Mouse (Mus musculus): ENCODE measurements around the gene Itih2. TPM values are rescaled to one million over a fixed set of nuclear protein-coding genes. Genes with fewer than 3 reads are reported as not detected.

Itih2 gene
- polyA plus RNA-seq, 1 experiment from 2014 or later = 2.7 TPM

GRCm38 (mm10) chr2:10127471-10127870, 3.7 kb downstream of the Itih2 start:
- H3K27ac ChIP-seq (ENCODE audit: low read length) = no peak overlapping the region
- H3K9ac ChIP-seq (ENCODE audit: low read depth, low read length) = no peak overlapping the region
- no peak overlapping the region for H3K4me3 ChIP-seq (ENCODE audit: low read depth, low read length)
- no peak for ATAC-seq
- no peaks in the 10 kb centered on the region for H3K4me1 ChIP-seq (ENCODE audit: control insufficient read depth, insufficient read depth, low read length)
- WGBS = 91% methylated on average over 5 of the region's 5 CpGs
- H3K36me3 ChIP-seq (ENCODE audit: control insufficient read depth, insufficient read depth, low read length) = no peaks in the 10 kb centered on the region
- no peak overlapping the region for H3K4me2 ChIP-seq (ENCODE audit: low read length)
- no peaks in the 10 kb centered on the region for H3K27me3 ChIP-seq (ENCODE audit: control insufficient read depth, insufficient read depth, low read depth, low read length)
- H3K9me3 ChIP-seq (replicated peaks; ENCODE audit: control insufficient read depth, low read length, poor library complexity, severe bottlenecking) = no peaks in the 10 kb centered on the region

- 96% methylated on average over 4 of the region's 4 CpGs for WGBS
- no peak for ATAC-seq
- no peaks in the 10 kb centered on the region for H3K4me1 ChIP-seq (ENCODE audit: control insufficient read depth, insufficient read depth, low read length)
Measured at GRCm38 (mm10) chr2:10126122-10126521, 5.1 kb downstream of the Itih2 start.

DNA sequence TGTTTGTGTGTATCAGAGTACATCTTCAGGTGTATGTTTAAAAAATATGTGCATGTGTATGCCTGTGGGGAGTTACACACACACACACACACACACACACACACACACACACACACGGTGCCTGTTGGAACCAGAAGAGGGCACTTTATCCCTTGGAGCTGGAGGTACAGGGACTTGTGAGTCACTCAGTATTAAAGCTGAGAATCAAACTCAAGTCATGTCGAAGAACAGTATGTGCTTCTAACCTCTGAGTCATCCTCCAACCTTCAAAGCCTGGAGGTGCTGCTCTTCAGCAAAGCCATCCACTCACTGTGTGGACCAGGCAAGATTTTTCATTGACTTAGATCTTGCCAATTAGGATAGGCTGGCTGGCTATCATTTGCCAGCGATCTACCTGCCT, 9.4 kb downstream of the Itih2 start:
- 61% methylated on average over 3 of the region's 3 CpGs for WGBS
- Histone ChIP-seq H3K36me3 (ENCODE audit: control insufficient read depth, insufficient read depth, low read length) (no peaks in the 10 kb centered on the region), H3K4me2 (ENCODE audit: low read length) (no peak overlapping the region), H3K4me3 (ENCODE audit: low read depth, low read length) (no peak overlapping the region), H3K27ac (ENCODE audit: low read length) (no peak overlapping the region), H3K27me3 (ENCODE audit: control insufficient read depth, insufficient read depth, low read depth, low read length) (no peaks in the 10 kb centered on the region), H3K4me1 (ENCODE audit: control insufficient read depth, insufficient read depth, low read length) (no peaks in the 10 kb centered on the region), H3K9me3 (replicated peaks; ENCODE audit: control insufficient read depth, low read length, poor library complexity, severe bottlenecking) (no peaks in the 10 kb centered on the region), H3K9ac (ENCODE audit: low read depth, low read length) (no peak overlapping the region)
- ATAC-seq = no peak

More at GRCm38 (mm10) chr2:10126122-10126521, 5.1 kb downstream of the Itih2 start:
- Histone ChIP-seq H3K27ac (ENCODE audit: low read length) (no peak overlapping the region), H3K36me3 (ENCODE audit: control insufficient read depth, insufficient read depth, low read length) (no peaks in the 10 kb centered on the region), H3K9me3 (replicated peaks; ENCODE audit: control insufficient read depth, low read length, poor library complexity, severe bottlenecking) (no peaks in the 10 kb centered on the region), H3K9ac (ENCODE audit: low read depth, low read length) (no peak overlapping the region), H3K4me3 (ENCODE audit: low read depth, low read length) (no peak overlapping the region), H3K27me3 (ENCODE audit: control insufficient read depth, insufficient read depth, low read depth, low read length) (no peaks in the 10 kb centered on the region), H3K4me2 (ENCODE audit: low read length) (no peak overlapping the region)

GRCm38 (mm10) chr2:10119276-10119675, 11.9 kb downstream of the Itih2 start:
- WGBS = 91% methylated on average over 8 of the region's 8 CpGs
- no peak overlapping the region for H3K9ac ChIP-seq (ENCODE audit: low read depth, low read length)
- H3K27ac ChIP-seq (ENCODE audit: low read length) = no peak overlapping the region
- no peak for ATAC-seq
- no peaks in the 10 kb centered on the region for H3K36me3 ChIP-seq (ENCODE audit: control insufficient read depth, insufficient read depth, low read length)
- no peaks in the 10 kb centered on the region for H3K4me1 ChIP-seq (ENCODE audit: control insufficient read depth, insufficient read depth, low read length)
- no peaks in the 10 kb centered on the region for H3K9me3 ChIP-seq (replicated peaks; ENCODE audit: control insufficient read depth, low read length, poor library complexity, severe bottlenecking)
- no peaks in the 10 kb centered on the region for H3K27me3 ChIP-seq (ENCODE audit: control insufficient read depth, insufficient read depth, low read depth, low read length)
- H3K4me2 ChIP-seq (ENCODE audit: low read length) = no peak overlapping the region
- no peak overlapping the region for H3K4me3 ChIP-seq (ENCODE audit: low read depth, low read length)

DNA sequence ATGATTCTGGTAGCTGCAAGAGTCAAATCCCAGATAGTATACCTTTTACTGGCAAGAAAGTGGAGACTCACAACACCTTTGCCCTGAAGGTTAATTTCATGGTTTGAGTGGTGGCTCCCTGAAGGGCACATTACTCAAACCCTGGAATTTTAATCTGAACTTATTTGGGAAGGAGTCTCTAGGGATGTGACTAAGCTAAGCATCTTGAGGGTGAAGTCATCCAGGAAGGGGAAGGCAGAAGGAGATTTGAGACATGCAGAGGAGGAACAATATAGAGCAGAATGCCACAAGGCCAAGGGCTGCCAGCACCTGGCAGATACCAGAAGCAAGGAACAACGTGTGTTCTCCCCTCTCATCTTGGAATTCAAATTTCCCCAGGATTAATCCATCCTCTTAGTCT, 12.4 kb downstream of the Itih2 start:
- H3K4me2 ChIP-seq (ENCODE audit: low read length) = no peak overlapping the region
- no peak overlapping the region for H3K27ac ChIP-seq (ENCODE audit: low read length)
- no peaks in the 10 kb centered on the region for H3K9me3 ChIP-seq (replicated peaks; ENCODE audit: control insufficient read depth, low read length, poor library complexity, severe bottlenecking)
- 60% methylated on average over 1 of the region's 1 CpGs for WGBS
- H3K4me1 ChIP-seq (ENCODE audit: control insufficient read depth, insufficient read depth, low read length) = no peaks in the 10 kb centered on the region
- H3K27me3 ChIP-seq (ENCODE audit: control insufficient read depth, insufficient read depth, low read depth, low read length) = no peaks in the 10 kb centered on the region
- H3K4me3 ChIP-seq (ENCODE audit: low read depth, low read length) = no peak overlapping the region
- no peaks in the 10 kb centered on the region for H3K36me3 ChIP-seq (ENCODE audit: control insufficient read depth, insufficient read depth, low read length)
- ATAC-seq = no peak
- no peak overlapping the region for H3K9ac ChIP-seq (ENCODE audit: low read depth, low read length)

GRCm38 (mm10) chr2:10108535-10109189, 22.5 kb downstream of the Itih2 start:
- H3K4me2 ChIP-seq (ENCODE audit: low read length) = no peak overlapping the region
- no peaks in the 10 kb centered on the region for H3K36me3 ChIP-seq (ENCODE audit: control insufficient read depth, insufficient read depth, low read length)
- no peak for ATAC-seq
- H3K27ac ChIP-seq (ENCODE audit: low read length) = no peak overlapping the region
- WGBS = 74% methylated on average over 6 of the region's 6 CpGs
- H3K9ac ChIP-seq (ENCODE audit: low read depth, low read length) = no peak overlapping the region
- H3K4me1 ChIP-seq (ENCODE audit: control insufficient read depth, insufficient read depth, low read length) = no peaks in the 10 kb centered on the region; the same call in 1 of the 2 replicates
- H3K9me3 ChIP-seq (replicated peaks; ENCODE audit: control insufficient read depth, low read length, poor library complexity, severe bottlenecking) = no peaks in the 10 kb centered on the region
- H3K4me3 ChIP-seq (ENCODE audit: low read depth, low read length) = no peak overlapping the region
- H3K27me3 ChIP-seq (ENCODE audit: control insufficient read depth, insufficient read depth, low read depth, low read length) = no peaks in the 10 kb centered on the region

DNA sequence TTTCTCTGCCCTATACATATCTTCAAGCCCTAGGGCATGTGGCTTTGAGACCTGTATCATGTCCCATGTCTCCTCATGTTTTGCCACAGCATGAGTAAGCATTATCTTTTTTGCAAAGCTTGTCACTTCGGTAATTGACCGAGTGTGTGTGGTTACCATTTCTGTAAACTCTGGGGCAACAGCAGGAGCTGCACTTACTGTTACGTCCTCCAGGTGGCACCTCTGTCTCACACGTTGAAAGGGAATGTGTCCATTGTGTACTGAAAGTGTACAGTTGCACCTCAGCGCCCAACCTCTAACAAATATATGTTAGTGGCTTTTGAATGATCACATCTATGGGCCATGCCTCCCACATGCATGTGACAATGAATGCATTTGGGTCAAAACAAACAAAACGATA, 30.0 kb downstream of the Itih2 start:
- no peaks in the 10 kb centered on the region for H3K9me3 ChIP-seq (replicated peaks; ENCODE audit: control insufficient read depth, low read length, poor library complexity, severe bottlenecking)
- no peak overlapping the region for H3K27ac ChIP-seq (ENCODE audit: low read length)
- 34% methylated on average over 6 of the region's 6 CpGs for WGBS
- no peaks in the 10 kb centered on the region for H3K36me3 ChIP-seq (ENCODE audit: control insufficient read depth, insufficient read depth, low read length)
- 0 out of 2 replicates have a peak, but pooled peaks have one; percentile 40 for ATAC-seq
- H3K27me3 ChIP-seq (ENCODE audit: control insufficient read depth, insufficient read depth, low read depth, low read length) = no peaks in the 10 kb centered on the region
- no peak overlapping the region for H3K9ac ChIP-seq (ENCODE audit: low read depth, low read length)
- no peaks in the 10 kb centered on the region for H3K4me1 ChIP-seq (ENCODE audit: control insufficient read depth, insufficient read depth, low read length)
- H3K4me2 ChIP-seq (ENCODE audit: low read length) = no peak overlapping the region
- no peak overlapping the region for H3K4me3 ChIP-seq (ENCODE audit: low read depth, low read length)

- 75% methylated on average over 2 of the region's 2 CpGs for WGBS
- Histone ChIP-seq H3K9me3 (replicated peaks; ENCODE audit: control insufficient read depth, low read length, poor library complexity, severe bottlenecking) (no peaks in the 10 kb centered on the region), H3K27me3 (ENCODE audit: control insufficient read depth, insufficient read depth, low read depth, low read length) (no peaks in the 10 kb centered on the region), H3K36me3 (ENCODE audit: control insufficient read depth, insufficient read depth, low read length) (no peaks in the 10 kb centered on the region), H3K9ac (ENCODE audit: low read depth, low read length) (no peak overlapping the region), H3K4me3 (ENCODE audit: low read depth, low read length) (no peak overlapping the region), H3K4me2 (ENCODE audit: low read length) (no peak overlapping the region), H3K27ac (ENCODE audit: low read length) (no peak overlapping the region), H3K4me1 (ENCODE audit: control insufficient read depth, insufficient read depth, low read length) (no peaks in the 10 kb centered on the region)
- no peak; the same call in 1 of the 2 replicates for ATAC-seq
Measured at GRCm38 (mm10) chr2:10100471-10100870, 30.7 kb downstream of the Itih2 start.

GRCm38 (mm10) chr2:10098598-10099215, 32.5 kb downstream of the Itih2 start:
- Histone ChIP-seq H3K4me1 (ENCODE audit: control insufficient read depth, insufficient read depth, low read length) (no peaks in the 10 kb centered on the region), H3K9ac (ENCODE audit: low read depth, low read length) (no peak overlapping the region), H3K27me3 (ENCODE audit: control insufficient read depth, insufficient read depth, low read depth, low read length) (no peaks in the 10 kb centered on the region), H3K36me3 (ENCODE audit: control insufficient read depth, insufficient read depth, low read length) (peaks cover 6% of the 10 kb centered on the region; the same call in 1 of the 2 replicates), H3K9me3 (replicated peaks; ENCODE audit: control insufficient read depth, low read length, poor library complexity, severe bottlenecking) (no peaks in the 10 kb centered on the region), H3K27ac (ENCODE audit: low read length) (no peak overlapping the region), H3K4me3 (ENCODE audit: low read depth, low read length) (no peak overlapping the region), H3K4me2 (ENCODE audit: low read length) (no peak overlapping the region)
- WGBS = 34% methylated on average over 9 of the region's 9 CpGs
- no peak for ATAC-seq

Measured in midbrain, embryonic 16.5 days (tissue).